Mouse (Mus musculus) spleen, postnatal 14 days (tissue): ENCODE measurements around the gene Tomm20.
"Not testable (repeated sequence)": the region's sequence is repeated elsewhere in the genome, so short reads cannot be mapped to it uniquely, and the experiment has no call there.

ENCODE experiments used
- DNase-seq, 2 experiments: peaks; one replicate each; pipeline ENCODE4 v3.0.0; 2021 to 2022; ENCODE audit warnings: low spot score in 2 of 2

The Tomm20 gene

DNA sequence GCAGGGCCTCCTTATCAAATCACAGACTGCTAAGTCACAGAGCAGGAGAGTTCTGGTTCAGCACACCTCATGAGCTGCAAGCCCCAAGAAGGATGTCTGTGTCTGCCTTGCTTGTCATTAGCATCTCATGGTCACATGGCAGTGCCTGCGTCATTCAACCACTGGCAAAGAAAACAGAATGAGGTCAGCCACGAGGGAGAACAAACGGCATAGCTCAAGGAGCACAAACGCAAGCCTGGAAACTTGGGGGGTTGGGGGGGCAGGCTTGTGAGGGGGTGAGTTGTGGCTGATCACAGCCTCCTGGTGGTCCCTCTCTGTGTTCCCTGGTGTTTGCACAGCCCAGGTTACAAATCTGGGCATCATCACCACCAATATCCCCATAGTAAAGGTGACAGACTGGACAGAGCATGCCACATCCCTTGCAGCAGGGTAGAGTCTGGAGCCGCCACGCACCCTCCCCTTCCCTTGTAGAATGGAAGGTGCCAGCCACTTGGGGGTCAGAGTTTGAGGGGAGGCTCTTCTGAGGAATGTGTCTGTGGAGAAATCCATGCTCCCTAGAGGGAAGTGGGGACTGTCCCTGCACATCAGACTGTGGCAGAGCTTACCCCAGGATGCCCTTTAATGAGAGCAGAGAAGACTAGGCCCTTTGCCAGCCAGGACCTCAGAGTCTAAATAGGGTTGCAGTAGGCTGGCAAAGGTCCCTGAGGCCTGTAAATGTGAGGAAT, 61.3 kb downstream of the Tomm20 start:
- no peak for DNase-seq

DNA sequence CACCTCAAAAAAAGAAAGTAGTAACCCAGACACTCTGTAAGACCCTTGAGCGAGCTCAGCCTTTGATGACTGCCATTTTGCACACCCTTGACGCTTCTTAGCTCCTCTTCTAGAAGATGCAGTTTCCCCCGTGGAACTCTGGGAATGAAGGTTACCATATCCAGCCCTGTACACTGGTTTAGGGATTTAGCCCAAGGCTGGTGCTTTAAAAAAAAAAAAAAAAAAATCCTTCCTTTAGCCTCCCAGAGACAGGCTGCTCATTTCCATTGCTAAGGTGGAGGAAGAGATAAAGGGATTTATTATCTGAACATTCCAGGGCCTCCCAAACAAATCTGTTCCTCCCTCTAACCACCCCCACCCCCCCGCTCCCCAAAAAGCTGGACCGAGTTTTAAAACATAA, 61.9 kb downstream of the Tomm20 start:
- DNase-seq = no peak

DNA sequence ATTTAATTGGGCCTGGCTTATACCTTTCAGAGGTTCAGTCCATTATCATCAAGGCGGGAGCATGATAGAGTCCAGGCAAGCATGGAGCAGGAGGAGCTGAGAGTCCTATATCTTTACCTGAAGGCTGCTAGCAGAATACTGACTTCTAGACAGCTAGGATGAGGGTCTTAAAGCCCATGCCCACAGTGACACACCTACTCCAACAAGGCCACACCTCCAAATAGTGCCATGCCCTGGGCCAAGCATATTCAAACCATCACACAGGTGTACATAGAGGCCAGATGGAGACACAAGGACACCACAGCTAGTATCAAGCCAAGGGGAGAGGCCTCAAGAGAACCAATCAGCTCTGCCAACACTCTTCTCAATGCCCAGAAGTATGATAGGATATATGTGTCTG, 63.1 kb downstream of the Tomm20 start:
- DNase-seq = not testable (repeated sequence)

DNA sequence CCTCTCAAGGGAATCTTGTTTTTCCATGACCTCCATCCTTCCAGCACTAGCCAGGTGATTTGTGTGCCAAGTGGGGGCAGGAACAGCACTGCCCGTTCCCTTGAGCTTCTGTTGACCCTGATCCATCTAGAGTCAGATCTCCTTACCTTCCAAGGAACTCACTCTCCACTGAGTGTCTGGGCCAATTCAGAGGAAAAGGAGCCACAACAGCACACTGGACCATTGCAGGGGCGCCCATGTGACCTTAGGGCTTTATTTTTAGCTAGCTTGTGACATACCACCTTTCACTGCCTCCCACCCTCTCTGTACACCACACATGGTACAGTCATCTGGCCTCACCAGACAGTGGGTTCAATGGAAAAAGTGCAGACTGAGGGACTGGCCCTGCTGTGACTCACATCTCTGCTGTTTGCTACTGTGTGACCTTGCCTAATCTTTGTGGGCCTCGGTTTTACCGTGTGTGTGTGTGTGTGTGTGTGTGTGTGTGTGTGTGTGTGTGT, 64.0 kb downstream of the Tomm20 start:
- DNase-seq = no peak
